Mouse (Mus musculus): ENCODE data around the gene Fjx1.

Gene Fjx1

GRCm38 (mm10) chr2:102451671-102452549 lies at the start of gene Fjx1:
Fjx1 (minus strand) TSS chr2:102452499.
- DNase-seq (ENCODE audit: low spot score in 2 of 2), result peak; percentile 86 to 87

- no peak for DNase-seq (ENCODE audit: low spot score in 2 of 2)
Measured at GRCm38 (mm10) chr2:102500001-102500689, 47.8 kb upstream of the Fjx1 start.

- DNase-seq (ENCODE audit: low spot score in 2 of 2), result no peak
Measured at GRCm38 (mm10) chr2:102480738-102481137, 28.4 kb upstream of the Fjx1 start.

- no peak for DNase-seq (ENCODE audit: low spot score in 2 of 2)
Measured at GRCm38 (mm10) chr2:102476101-102476500, 23.8 kb upstream of the Fjx1 start.

- DNase-seq (ENCODE audit: low spot score in 2 of 2), result no peak
Measured at GRCm38 (mm10) chr2:102468645-102469044, 16.3 kb upstream of the Fjx1 start.

GRCm38 (mm10) chr2:102464342-102464732 lies 12.0 kb upstream of the Fjx1 start:
- no peak for DNase-seq (ENCODE audit: low spot score in 2 of 2)

GRCm38 (mm10) chr2:102463587-102464341 lies 11.5 kb upstream of the Fjx1 start:
- DNase-seq (ENCODE audit: low spot score in 2 of 2), result peak; percentile 80

GRCm38 (mm10) chr2:102461491-102461890 lies 9.2 kb upstream of the Fjx1 start:
- DNase-seq (ENCODE audit: low spot score in 2 of 2), result no peak

- DNase-seq (ENCODE audit: low spot score in 2 of 2), result no peak
Measured at GRCm38 (mm10) chr2:102455126-102455525, 2.8 kb upstream of the Fjx1 start.

- peak in 1 of 2 experiments; percentile 29 for DNase-seq (ENCODE audit: low spot score in 2 of 2)
Measured at GRCm38 (mm10) chr2:102453447-102453846, 1.1 kb upstream of the Fjx1 start.

- peak; percentile 61 to 62 for DNase-seq (ENCODE audit: low spot score in 2 of 2)
Measured at GRCm38 (mm10) chr2:102450761-102451670, 1.3 kb downstream of the Fjx1 start.

GRCm38 (mm10) chr2:102450248-102450760 lies 2.0 kb downstream of the Fjx1 start:
- peak; percentile 72 to 73 for DNase-seq (ENCODE audit: low spot score in 2 of 2)

GRCm38 (mm10) chr2:102449630-102450247 lies 2.6 kb downstream of the Fjx1 start:
- peak; percentile 41 to 55 for DNase-seq (ENCODE audit: low spot score in 2 of 2)

- DNase-seq (ENCODE audit: low spot score in 2 of 2), result no peak
Measured at GRCm38 (mm10) chr2:102449056-102449455, 3.2 kb downstream of the Fjx1 start.

- no peak for DNase-seq (ENCODE audit: low spot score in 2 of 2)
Measured at GRCm38 (mm10) chr2:102447831-102448230, 4.5 kb downstream of the Fjx1 start.

GRCm38 (mm10) chr2:102446851-102447250 lies 5.4 kb downstream of the Fjx1 start:
- no peak for DNase-seq (ENCODE audit: low spot score in 2 of 2)

GRCm38 (mm10) chr2:102437357-102438030 lies 14.8 kb downstream of the Fjx1 start:
- no peak for DNase-seq (ENCODE audit: low spot score in 2 of 2)

- no peak for DNase-seq (ENCODE audit: low spot score in 2 of 2)
Measured at GRCm38 (mm10) chr2:102433879-102434278, 18.4 kb downstream of the Fjx1 start.

- no peak for DNase-seq (ENCODE audit: low spot score in 2 of 2)
Measured at GRCm38 (mm10) chr2:102431084-102431483, 21.2 kb downstream of the Fjx1 start.

GRCm38 (mm10) chr2:102427974-102428373 lies 24.3 kb downstream of the Fjx1 start:
- DNase-seq (ENCODE audit: low spot score in 2 of 2), result no peak
